Mouse (Mus musculus): ENCODE data around the gene Galnt13. TPM values are rescaled to one million over a fixed set of nuclear protein-coding genes. Genes with fewer than 3 reads are reported as not detected.

Gene Galnt13
- total RNA-seq (2014; rRNA removed) = 17.6 and 21.0 TPM in 2 replicates
- 8.0 and 12.3 TPM in 2 replicates for polyA plus RNA-seq (2015; fragmentation: Nextera tagmentation; extraction: Ambion mirVana)

DNA sequence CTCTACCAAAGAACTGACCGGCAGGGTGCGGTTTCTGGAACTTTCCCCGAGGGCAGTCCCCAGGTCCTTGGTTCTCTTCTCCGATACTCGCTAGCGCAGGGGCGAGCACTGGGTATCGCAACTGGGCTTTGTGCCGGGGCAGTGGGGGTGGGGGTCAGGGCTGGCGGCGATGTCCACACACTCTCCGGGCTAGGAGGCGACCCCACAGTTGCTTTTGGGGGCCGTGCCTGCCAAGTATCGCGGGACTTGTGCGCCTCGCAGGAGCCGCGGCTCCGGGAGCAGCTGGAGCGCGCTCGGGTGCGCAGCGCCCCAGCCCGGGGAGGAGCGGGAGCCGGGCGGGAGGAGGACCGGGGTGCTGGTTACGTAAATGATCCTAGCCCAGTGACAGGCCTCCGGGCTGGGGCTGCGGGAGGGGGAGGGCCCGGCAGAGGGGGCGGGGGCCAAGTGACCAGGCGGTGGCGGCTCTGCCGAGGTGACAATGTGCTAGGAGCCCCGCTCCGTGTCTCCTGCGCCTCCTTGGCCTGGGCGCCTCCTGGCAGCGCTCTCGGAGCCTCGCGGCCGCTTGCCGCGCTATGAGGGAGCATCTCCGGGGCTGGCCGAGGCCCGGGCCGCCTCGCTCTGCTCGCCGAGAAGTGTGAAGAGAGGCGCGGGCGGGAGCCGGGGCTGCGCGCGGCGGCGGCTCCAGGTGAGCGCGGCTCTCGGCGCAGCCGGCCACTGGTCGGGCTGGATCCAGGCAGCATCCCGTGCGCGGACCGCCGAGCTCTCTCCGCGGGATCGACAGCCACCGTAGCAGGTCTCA, at the start of gene Galnt13:
Gene Galnt13, plus strand, starts transcription at position 381 of the 799 bp plus-strand sequence.
- peak; percentile 45 for TF ChIP-seq CTCF (IDR thresholded peaks at IDR 0.05)
- Histone ChIP-seq H3K9me3 (ENCODE audit: low read length) (no peaks in the 10 kb centered on the region), H3K4me2 (ENCODE audit: low read depth, low read length, poor library complexity, severe bottlenecking) (peak within 1 kb of the TSS; percentile 71), H3K36me3 (ENCODE audit: insufficient read depth, low read length) (no peaks in the 10 kb centered on the region), H3K9ac (replicated peaks; ENCODE audit: low read length, poor library complexity, severe bottlenecking) (peak within 1 kb of the TSS; percentile 84), H3K4me1 (ENCODE audit: insufficient read depth, low read length) (no peaks in the 10 kb centered on the region), H3K27ac (ENCODE audit: low read depth, low read length) (peak within 1 kb of the TSS; percentile 73), H3K27me3 (ENCODE audit: insufficient read depth, low read length) (no peaks in the 10 kb centered on the region), H3K4me3 (ENCODE audit: low read depth, low read length) (peak within 1 kb of the TSS; percentile 68)
- WGBS = under 1% methylated on average over 71 of the region's 81 CpGs
- DNase-seq (ENCODE audit: low spot score) = peak; percentile 79
- ATAC-seq (ENCODE audit: low FRiP score) = peak; percentile 94

DNA sequence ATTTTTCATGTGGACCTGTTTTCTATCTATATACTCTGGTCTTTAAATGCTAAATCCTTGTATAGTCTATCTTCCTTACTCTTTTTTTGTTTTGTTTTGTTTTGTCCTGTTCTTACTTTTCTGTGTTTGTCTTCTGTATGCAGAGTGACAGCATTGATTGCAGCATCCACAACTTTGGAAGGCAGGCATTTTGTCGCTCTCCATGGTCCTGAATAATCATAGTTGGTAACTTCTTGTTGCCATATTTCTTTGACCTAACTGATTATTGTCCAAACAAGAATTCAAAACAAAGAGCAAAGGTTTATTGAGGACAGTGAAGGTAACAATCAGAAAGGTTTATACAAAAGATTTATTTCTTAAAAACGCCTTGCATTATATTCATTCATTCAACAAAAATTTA, 5.1 kb upstream of the Galnt13 start:
- no peaks in the 10 kb centered on the region for H3K36me3 ChIP-seq (ENCODE audit: insufficient read depth, low read length)
- no peaks in the 10 kb centered on the region for H3K27me3 ChIP-seq (ENCODE audit: insufficient read depth, low read length)
- ATAC-seq (ENCODE audit: low FRiP score) (no peak), DNase-seq (ENCODE audit: low spot score) (no peak)
- no peak overlapping the region for H3K27ac ChIP-seq (ENCODE audit: low read depth, low read length)
- no peak for TF ChIP-seq CTCF (IDR thresholded peaks at IDR 0.05)
- no peak overlapping the region for H3K9ac ChIP-seq (replicated peaks; ENCODE audit: low read length, poor library complexity, severe bottlenecking)
- no peak overlapping the region for H3K4me3 ChIP-seq (ENCODE audit: low read depth, low read length)
- H3K4me2 ChIP-seq (ENCODE audit: low read depth, low read length, poor library complexity, severe bottlenecking) = no peak overlapping the region
- WGBS = 62% methylated on average over 2 of the region's 2 CpGs
- H3K4me1 ChIP-seq (ENCODE audit: insufficient read depth, low read length) = no peaks in the 10 kb centered on the region
- H3K9me3 ChIP-seq (ENCODE audit: low read length) = no peaks in the 10 kb centered on the region

DNA sequence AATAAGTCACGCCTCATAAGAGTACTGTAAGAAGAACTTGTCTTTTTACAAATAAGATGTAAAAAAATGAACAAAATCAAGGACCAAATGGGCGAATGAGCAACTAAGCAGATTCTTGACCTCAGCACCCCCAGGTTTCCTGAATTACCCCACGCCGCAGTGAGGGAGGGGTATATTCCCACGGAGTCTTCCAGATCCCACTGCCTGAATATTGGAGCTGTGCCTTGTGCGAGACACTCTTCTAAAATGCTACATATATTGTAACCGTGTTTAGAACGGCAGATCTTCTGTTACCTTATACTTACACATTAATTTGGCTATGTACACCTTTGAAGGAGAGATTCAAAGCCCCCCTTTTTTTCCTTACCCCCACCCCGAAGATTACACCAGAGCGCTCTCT, 737 bp upstream of the Galnt13 start:
- Histone ChIP-seq H3K27ac (ENCODE audit: low read depth, low read length) (no peak overlapping the region), H3K4me1 (ENCODE audit: insufficient read depth, low read length) (no peaks in the 10 kb centered on the region), H3K4me3 (ENCODE audit: low read depth, low read length) (peak overlapping the region; percentile 68), H3K9ac (replicated peaks; ENCODE audit: low read length, poor library complexity, severe bottlenecking) (peak overlapping the region; percentile 84; the same call in 1 of the 2 replicates), H3K27me3 (ENCODE audit: insufficient read depth, low read length) (no peaks in the 10 kb centered on the region), H3K36me3 (ENCODE audit: insufficient read depth, low read length) (no peaks in the 10 kb centered on the region), H3K9me3 (ENCODE audit: low read length) (no peaks in the 10 kb centered on the region), H3K4me2 (ENCODE audit: low read depth, low read length, poor library complexity, severe bottlenecking) (peak overlapping the region; percentile 71)
- peak; percentile 6; the same call in 1 of the 2 replicates for ATAC-seq (ENCODE audit: low FRiP score)
- no peak for TF ChIP-seq CTCF (IDR thresholded peaks at IDR 0.05)
- WGBS = 43% methylated on average over 10 of the region's 10 CpGs
- DNase-seq (ENCODE audit: low spot score) = no peak

DNA sequence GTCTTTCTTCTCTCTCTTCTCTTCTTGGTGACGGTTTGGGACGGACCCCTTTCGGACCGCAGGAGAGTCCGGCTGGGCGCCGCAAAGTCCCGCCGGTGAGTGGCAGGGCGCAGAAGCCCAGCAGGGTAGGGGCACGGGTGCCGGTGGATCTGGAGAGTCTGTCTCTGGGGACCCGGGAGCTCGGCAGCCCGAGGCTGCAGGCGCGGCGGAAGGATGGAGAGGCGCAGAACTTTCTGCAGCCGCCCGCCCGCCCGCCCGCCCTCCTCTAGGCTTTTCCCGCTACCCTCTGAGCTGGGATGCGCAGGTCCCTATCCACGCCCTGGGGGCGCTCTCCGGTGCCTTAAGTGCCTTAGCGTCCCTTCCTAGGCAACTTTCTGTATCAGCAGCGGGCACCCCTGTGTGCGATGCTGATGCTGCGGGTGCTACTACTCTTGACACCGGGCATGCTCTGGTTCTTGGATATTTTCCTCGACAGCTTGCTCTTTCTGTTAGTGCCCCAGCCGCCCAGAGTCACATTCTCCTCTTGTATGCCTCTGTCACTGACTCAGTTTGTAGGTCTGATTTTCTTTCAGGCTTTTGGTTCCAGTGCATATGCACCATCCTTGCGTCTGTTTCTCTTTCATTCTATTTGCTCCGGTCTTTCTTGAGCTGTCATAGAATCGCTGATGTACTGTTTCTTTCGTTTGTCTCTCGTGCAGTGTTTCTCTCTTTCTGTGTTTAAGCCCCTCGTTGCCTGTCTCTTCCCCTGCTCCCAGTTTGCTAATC, 801 bp downstream of the Galnt13 start:
- H3K4me2 ChIP-seq (ENCODE audit: low read depth, low read length, poor library complexity, severe bottlenecking) = peak overlapping the region; percentile 71
- H3K4me1 ChIP-seq (ENCODE audit: insufficient read depth, low read length) = no peaks in the 10 kb centered on the region
- no peaks in the 10 kb centered on the region for H3K9me3 ChIP-seq (ENCODE audit: low read length)
- no peaks in the 10 kb centered on the region for H3K27me3 ChIP-seq (ENCODE audit: insufficient read depth, low read length)
- peak overlapping the region; percentile 73; the same call in 1 of the 2 replicates for H3K27ac ChIP-seq (ENCODE audit: low read depth, low read length)
- peak; percentile 52 for TF ChIP-seq CTCF (IDR thresholded peaks at IDR 0.05)
- ATAC-seq (ENCODE audit: low FRiP score) (peak; percentile 53), DNase-seq (ENCODE audit: low spot score) (peak; percentile 74)
- 2% methylated on average over 31 of the region's 42 CpGs for WGBS
- no peaks in the 10 kb centered on the region for H3K36me3 ChIP-seq (ENCODE audit: insufficient read depth, low read length)
- H3K4me3 ChIP-seq (ENCODE audit: low read depth, low read length) = peak overlapping the region; percentile 68
- peak overlapping the region; percentile 84 for H3K9ac ChIP-seq (replicated peaks; ENCODE audit: low read length, poor library complexity, severe bottlenecking)

DNA sequence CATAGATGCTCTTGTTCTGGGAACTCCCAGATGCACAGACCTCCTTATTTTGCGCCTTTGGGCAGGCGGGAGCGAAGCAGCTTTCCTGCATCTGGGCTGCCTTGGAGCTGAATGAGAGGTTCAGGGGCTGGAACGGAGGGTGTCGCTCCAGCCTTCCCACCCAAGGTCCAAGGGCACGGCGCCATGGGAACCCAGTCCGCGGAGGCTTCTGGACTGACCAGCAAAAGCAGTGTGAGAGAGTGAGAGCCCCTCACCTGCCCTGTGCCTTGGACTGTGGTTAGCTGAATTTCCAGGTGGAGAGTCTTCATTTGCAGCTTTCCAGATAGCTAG, 1.3 kb downstream of the Galnt13 start:
- Histone ChIP-seq H3K27me3 (ENCODE audit: insufficient read depth, low read length) (no peaks in the 10 kb centered on the region), H3K36me3 (ENCODE audit: insufficient read depth, low read length) (no peaks in the 10 kb centered on the region), H3K4me3 (ENCODE audit: low read depth, low read length) (peak overlapping the region; percentile 68), H3K4me1 (ENCODE audit: insufficient read depth, low read length) (no peaks in the 10 kb centered on the region), H3K4me2 (ENCODE audit: low read depth, low read length, poor library complexity, severe bottlenecking) (peak overlapping the region; percentile 71), H3K9ac (replicated peaks; ENCODE audit: low read length, poor library complexity, severe bottlenecking) (peak overlapping the region; percentile 58), H3K9me3 (ENCODE audit: low read length) (no peaks in the 10 kb centered on the region), H3K27ac (ENCODE audit: low read depth, low read length) (peak overlapping the region; percentile 19; the same call in 1 of the 2 replicates)
- ATAC-seq (ENCODE audit: low FRiP score) (no peak), DNase-seq (ENCODE audit: low spot score) (peak; percentile 21)
- WGBS = 1% methylated on average over 9 of the region's 9 CpGs
- TF ChIP-seq CTCF (IDR thresholded peaks at IDR 0.05) = 0 out of 2 replicates have a peak, but pooled peaks have one; percentile 6
